Mouse (Mus musculus) embryo, embryonic 11.5 days (tissue): ENCODE results near the gene Rnaseh2b.
A peak's percentile ranks its signal among the peaks of the same experiment; 100 is the strongest.

Experiments
- DNase-seq: peaks from one replicate; pipeline ENCODE4 v3.0.0-alpha.2; 2012; ENCODE audit warnings: low read depth, low spot score

Gene Rnaseh2b

GRCm38 (mm10) chr14:62311672-62312071, 19.3 kb downstream of the Rnaseh2b start:
- DNase-seq, result no peak

GRCm38 (mm10) chr14:62322581-62323344, 30.4 kb downstream of the Rnaseh2b start:
- no peak for DNase-seq

GRCm38 (mm10) chr14:62323457-62323856, 31.1 kb downstream of the Rnaseh2b start:
- no peak for DNase-seq

- no peak for DNase-seq
Measured at GRCm38 (mm10) chr14:62324943-62325342, 32.6 kb downstream of the Rnaseh2b start.

GRCm38 (mm10) chr14:62326026-62326425, 33.6 kb downstream of the Rnaseh2b start:
- DNase-seq, result no peak

- no peak for DNase-seq
Measured at GRCm38 (mm10) chr14:62327171-62327570, 34.8 kb downstream of the Rnaseh2b start.

GRCm38 (mm10) chr14:62328606-62329005, 36.2 kb downstream of the Rnaseh2b start:
- no peak for DNase-seq

- DNase-seq, result no peak
Measured at GRCm38 (mm10) chr14:62329631-62330030, 37.2 kb downstream of the Rnaseh2b start.

- no peak for DNase-seq
Measured at GRCm38 (mm10) chr14:62331457-62331856, 39.1 kb downstream of the Rnaseh2b start.

- peak; percentile 75 for DNase-seq
Measured at GRCm38 (mm10) chr14:62331866-62332619, 39.7 kb downstream of the Rnaseh2b start.

GRCm38 (mm10) chr14:62333909-62334687, 41.7 kb downstream of the Rnaseh2b start:
- no peak for DNase-seq

GRCm38 (mm10) chr14:62339196-62339595, 46.8 kb downstream of the Rnaseh2b start:
- DNase-seq, result no peak

GRCm38 (mm10) chr14:62341887-62342642, 49.7 kb downstream of the Rnaseh2b start:
- DNase-seq, result no peak

GRCm38 (mm10) chr14:62342643-62343144, 50.3 kb downstream of the Rnaseh2b start:
- DNase-seq, result no peak

GRCm38 (mm10) chr14:62346570-62346969, 54.2 kb downstream of the Rnaseh2b start:
- DNase-seq, result no peak

- DNase-seq, result no peak
Measured at GRCm38 (mm10) chr14:62347103-62347502, 54.7 kb downstream of the Rnaseh2b start.

GRCm38 (mm10) chr14:62349786-62350185, 57.4 kb downstream of the Rnaseh2b start:
- no peak for DNase-seq

- DNase-seq, result no peak
Measured at GRCm38 (mm10) chr14:62350186-62350585, 57.8 kb downstream of the Rnaseh2b start.

GRCm38 (mm10) chr14:62350890-62351289, 58.5 kb downstream of the Rnaseh2b start:
- no peak for DNase-seq

GRCm38 (mm10) chr14:62353372-62353771, 61.0 kb downstream of the Rnaseh2b start:
- DNase-seq, result no peak

GRCm38 (mm10) chr14:62353793-62354192, 61.4 kb downstream of the Rnaseh2b start:
- no peak for DNase-seq
